Mouse (Mus musculus): ENCODE measurements around the gene Tppp3. TPM values are rescaled to one million over a fixed set of nuclear protein-coding genes. Genes with fewer than 3 reads are reported as not detected.

Gene Tppp3
- total RNA-seq, 2 experiments from 2014 or later, result 527 to 572 TPM

GRCm38 (mm10) chr8:105434136-105434535 is 37.2 kb downstream of the Tppp3 start:
- no peak for DNase-seq (ENCODE audit: low spot score in 2 of 2)

- DNase-seq (ENCODE audit: low spot score in 2 of 2), result no peak
Observed at GRCm38 (mm10) chr8:105433511-105433910, 37.8 kb downstream of the Tppp3 start.

GRCm38 (mm10) chr8:105433021-105433420 is 38.3 kb downstream of the Tppp3 start:
- no peak for DNase-seq (ENCODE audit: low spot score in 2 of 2)

- no peak for DNase-seq (ENCODE audit: low spot score in 2 of 2)
Observed at GRCm38 (mm10) chr8:105431743-105432515, 39.4 kb downstream of the Tppp3 start.

- DNase-seq (ENCODE audit: low spot score in 2 of 2), result no peak
Observed at GRCm38 (mm10) chr8:105426878-105427277, 44.4 kb downstream of the Tppp3 start.

GRCm38 (mm10) chr8:105422006-105422405 is 49.3 kb downstream of the Tppp3 start:
- no peak for DNase-seq (ENCODE audit: low spot score in 2 of 2)

GRCm38 (mm10) chr8:105419800-105420199 is 51.5 kb downstream of the Tppp3 start:
- no peak for DNase-seq (ENCODE audit: low spot score in 2 of 2)

- no peak for DNase-seq (ENCODE audit: low spot score in 2 of 2)
Observed at GRCm38 (mm10) chr8:105418992-105419391, 52.3 kb downstream of the Tppp3 start.

Other genes with a start within 250 kb of the Tppp3 start
- 10 to 100 TPM; 16.2 to 16.5 TPM for gene D230025D16Rik, start 246.4 kb downstream of the Tppp3 start, total RNA-seq (2021)
- 10 to 100 TPM; 14.9 to 15.3 TPM for gene B3gnt9, start 216.4 kb downstream of the Tppp3 start, total RNA-seq (2021)
- 10 to 100 TPM in 1 of 2 experiments, 1 to 10 TPM in 1; 6.6 to 10.2 TPM for gene Tradd, start 206.9 kb downstream of the Tppp3 start, total RNA-seq (2021)
- gene Fbxl8, start 206.9 kb downstream of the Tppp3 start, total RNA-seq (2021), result 1 to 10 TPM; 2.2 to 2.7 TPM
- gene Hsf4, start 201.7 kb downstream of the Tppp3 start, total RNA-seq (2021), result under 1 TPM; 0.21 to 0.29 TPM
- 10 to 100 TPM; 26.5 to 27.1 TPM for gene Nol3, start 195.4 kb downstream of the Tppp3 start, total RNA-seq (2021)
- 1 to 10 TPM; 3.8 to 6.3 TPM for gene 4931428F04Rik, start 181.7 kb downstream of the Tppp3 start, total RNA-seq (2021)
- 1 to 10 TPM; 8.1 to 8.7 TPM for gene Exoc3l, start 175.4 kb downstream of the Tppp3 start, total RNA-seq (2021)
- 10 to 100 TPM; 27.4 to 31.1 TPM for gene E2f4, start 173.9 kb downstream of the Tppp3 start, total RNA-seq (2021)
- gene Elmo3, start 165.9 kb downstream of the Tppp3 start, total RNA-seq (2021), result 1 to 10 TPM; 1.0 to 1.1 TPM
- 1 to 10 TPM; 3.6 to 4.1 TPM for gene Lrrc29, start 145.2 kb downstream of the Tppp3 start, total RNA-seq (2021)
- 10 to 100 TPM; 28.7 to 29.5 TPM for gene Tmem208, start 145.2 kb downstream of the Tppp3 start, total RNA-seq (2021)
- gene Fhod1, start 123.6 kb downstream of the Tppp3 start, total RNA-seq (2021), result 10 to 100 TPM; 12.4 to 14.2 TPM
- 1 to 10 TPM; 4.0 to 4.2 TPM for gene Slc9a5, start 122.7 kb downstream of the Tppp3 start, total RNA-seq (2021)
- gene Plekhg4, start 98.3 kb downstream of the Tppp3 start, total RNA-seq (2021), result under 1 TPM; 0.17 to 0.26 TPM
- not detected for gene Kctd19, start 58.0 kb downstream of the Tppp3 start, total RNA-seq (2021)
- gene Lrrc36, start 58.0 kb downstream of the Tppp3 start, total RNA-seq (2021), result 1 to 10 TPM; 1.6 to 1.7 TPM
- gene Zdhhc1, start 25.4 kb upstream of the Tppp3 start, total RNA-seq (2021), result 10 to 100 TPM; 21.0 to 21.6 TPM
- gene Hsd11b2, start 47.2 kb upstream of the Tppp3 start, total RNA-seq (2021), result 10 to 100 TPM; 13.3 to 14.8 TPM
- gene Atp6v0d1, start 94.5 kb upstream of the Tppp3 start, total RNA-seq (2021), result 10 to 100 TPM; 71.8 to 71.9 TPM
- 10 to 100 TPM; 31.9 to 32.4 TPM for gene Ripor1, start 133.7 kb upstream of the Tppp3 start, total RNA-seq (2021)
- gene Ctcf, start 165.0 kb upstream of the Tppp3 start, total RNA-seq (2021), result 10 to 100 TPM; 57.4 to 58.4 TPM
- gene Agrp, start 165.9 kb upstream of the Tppp3 start, total RNA-seq (2021), result under 1 TPM in 1 of 2 experiments, not detected in 1; 0.59 TPM
- gene Carmil2, start 214.7 kb upstream of the Tppp3 start, total RNA-seq (2021), result under 1 TPM; 0.26 to 0.74 TPM
- 10 to 100 TPM; 23.1 to 24.0 TPM for gene Acd, start 229.6 kb upstream of the Tppp3 start, total RNA-seq (2021)
- gene Pard6a, start 229.6 kb upstream of the Tppp3 start, total RNA-seq (2021), result 1 to 10 TPM; 7.4 to 7.5 TPM
- gene 4933405L10Rik, start 236.1 kb upstream of the Tppp3 start, total RNA-seq (2021), result not detected
- 1 to 10 TPM; 4.4 to 5.1 TPM for gene Enkd1, start 236.7 kb upstream of the Tppp3 start, total RNA-seq (2021)

Measured in gastrocnemius, postnatal 4 days (tissue).